Mouse (Mus musculus): ENCODE data around the gene Slc43a2. TPM values are rescaled to one million over a fixed set of nuclear protein-coding genes. Genes with fewer than 3 reads are reported as not detected.
"Not testable (repeated sequence)": the region's sequence is repeated elsewhere in the genome, so short reads cannot be mapped to it uniquely, and the experiment has no call there.

Gene Slc43a2
- polyA plus RNA-seq, 1 experiment: 15.9 TPM

GRCm38 (mm10) chr11:75595404-75595803, 63.9 kb downstream of the Slc43a2 start:
- Histone ChIP-seq H3K79me2 (ENCODE audit: control insufficient read depth, insufficient read depth) (peaks cover 12% of the 10 kb centered on the region), H3K27me3 (ENCODE audit: control insufficient read depth, insufficient read depth, insufficient read length) (no peaks in the 10 kb centered on the region), H3K4me3 (no peak overlapping the region), H3K36me3 (ENCODE audit: control insufficient read depth, insufficient read depth) (peaks cover 32% of the 10 kb centered on the region), H3ac (ENCODE audit: control insufficient read depth, insufficient read length) (no peak overlapping the region), H3K4me2 (ENCODE audit: low read depth) (no peak overlapping the region)
- TF ChIP-seq CEBPB (IDR thresholded peaks at IDR 0.05; ENCODE audit: insufficient read depth, poor library complexity, severe bottlenecking) (no peak), E2F4 (IDR thresholded peaks at IDR 0.05; ENCODE audit: insufficient read depth) (no peak), REST (IDR thresholded peaks at IDR 0.05; ENCODE audit: insufficient read depth, insufficient read length) (no peak), POLR2A (IDR thresholded peaks at IDR 0.05; ENCODE audit: insufficient read length, low read depth) (no peak), POLR2AphosphoS2 (IDR thresholded peaks at IDR 0.05; ENCODE audit: insufficient read length, low read depth) (no peak)

- Histone ChIP-seq H3K27me3 (ENCODE audit: control insufficient read depth, insufficient read depth, insufficient read length) (no peaks in the 10 kb centered on the region), H3K36me3 (ENCODE audit: control insufficient read depth, insufficient read depth) (peaks cover 29% of the 10 kb centered on the region), H3K4me2 (ENCODE audit: low read depth) (no peak overlapping the region), H3ac (ENCODE audit: control insufficient read depth, insufficient read length) (no peak overlapping the region), H3K4me3 (no peak overlapping the region), H3K79me2 (ENCODE audit: control insufficient read depth, insufficient read depth) (peaks cover 9% of the 10 kb centered on the region)
- TF ChIP-seq POLR2A (IDR thresholded peaks at IDR 0.05; ENCODE audit: insufficient read length, low read depth): no peak
- TF ChIP-seq POLR2AphosphoS2 (IDR thresholded peaks at IDR 0.05; ENCODE audit: insufficient read length, low read depth): no peak
- TF ChIP-seq REST (IDR thresholded peaks at IDR 0.05; ENCODE audit: insufficient read depth, insufficient read length): no peak
- TF ChIP-seq USF1 (IDR thresholded peaks at IDR 0.05; ENCODE audit: low read depth): no peak
- no peak for TF ChIP-seq TCF12 (IDR thresholded peaks at IDR 0.05; ENCODE audit: insufficient read depth, poor library complexity, severe bottlenecking)
- no peak for TF ChIP-seq CEBPB (IDR thresholded peaks at IDR 0.05; ENCODE audit: insufficient read depth, poor library complexity, severe bottlenecking)
- no peak for TF ChIP-seq MYOG (IDR thresholded peaks at IDR 0.05; ENCODE audit: control insufficient read depth in 1 of 3, insufficient read depth in 1 of 3, insufficient read length in 2 of 3, low read depth in 2 of 3)
- no peak for TF ChIP-seq TCF3 (IDR thresholded peaks at IDR 0.05; ENCODE audit: insufficient read length, low read depth)
- TF ChIP-seq SRF (IDR thresholded peaks at IDR 0.05; ENCODE audit: control insufficient read depth, insufficient read length, low read depth): no peak
- no peak for TF ChIP-seq MYOD1 (IDR thresholded peaks at IDR 0.05; ENCODE audit: control insufficient read depth in 1 of 3, insufficient read length in 2 of 3, low read depth in 2 of 3)
Measured at GRCm38 (mm10) chr11:75595816-75596215, 64.3 kb downstream of the Slc43a2 start.

GRCm38 (mm10) chr11:75596726-75597255, 65.3 kb downstream of the Slc43a2 start:
- peaks cover 36% of the 10 kb centered on the region for H3K36me3 ChIP-seq (ENCODE audit: control insufficient read depth, insufficient read depth)
- no peaks in the 10 kb centered on the region for H3K27me3 ChIP-seq (ENCODE audit: control insufficient read depth, insufficient read depth, insufficient read length)

GRCm38 (mm10) chr11:75598004-75598403, 66.5 kb downstream of the Slc43a2 start:
- no peak overlapping the region for H3K4me3 ChIP-seq
- no peaks in the 10 kb centered on the region for H3K79me2 ChIP-seq (ENCODE audit: control insufficient read depth, insufficient read depth)
- H3K4me2 ChIP-seq (ENCODE audit: low read depth): no peak overlapping the region
- peaks cover 38% of the 10 kb centered on the region for H3K36me3 ChIP-seq (ENCODE audit: control insufficient read depth, insufficient read depth)
- TF ChIP-seq USF1 (IDR thresholded peaks at IDR 0.05; ENCODE audit: low read depth) (no peak), MAX (IDR thresholded peaks at IDR 0.05; ENCODE audit: low read depth) (no peak), POLR2AphosphoS2 (IDR thresholded peaks at IDR 0.05; ENCODE audit: insufficient read length, low read depth) (no peak), TCF3 (IDR thresholded peaks at IDR 0.05; ENCODE audit: insufficient read length, low read depth) (no peak), CEBPB (IDR thresholded peaks at IDR 0.05; ENCODE audit: insufficient read depth, poor library complexity, severe bottlenecking) (no peak), E2F4 (IDR thresholded peaks at IDR 0.05; ENCODE audit: insufficient read depth) (no peak), REST (IDR thresholded peaks at IDR 0.05; ENCODE audit: insufficient read depth, insufficient read length) (no peak), MYOD1 (IDR thresholded peaks at IDR 0.05; ENCODE audit: control insufficient read depth in 1 of 3, insufficient read length in 2 of 3, low read depth in 2 of 3) (no peak), MYOG (IDR thresholded peaks at IDR 0.05; ENCODE audit: control insufficient read depth in 1 of 3, insufficient read depth in 1 of 3, insufficient read length in 2 of 3, low read depth in 2 of 3) (no peak), TCF12 (IDR thresholded peaks at IDR 0.05; ENCODE audit: insufficient read depth, poor library complexity, severe bottlenecking) (no peak), SRF (IDR thresholded peaks at IDR 0.05; ENCODE audit: control insufficient read depth, insufficient read length, low read depth) (no peak), POLR2A (IDR thresholded peaks at IDR 0.05; ENCODE audit: insufficient read length, low read depth) (no peak)
- H3ac ChIP-seq (ENCODE audit: control insufficient read depth, insufficient read length): no peak overlapping the region
- H3K27me3 ChIP-seq (ENCODE audit: control insufficient read depth, insufficient read depth, insufficient read length): no peaks in the 10 kb centered on the region

More at GRCm38 (mm10) chr11:75596726-75597255, 65.3 kb downstream of the Slc43a2 start:
- Histone ChIP-seq H3K4me2 (ENCODE audit: low read depth) (no peak overlapping the region), H3K4me3 (no peak overlapping the region), H3ac (ENCODE audit: control insufficient read depth, insufficient read length) (no peak overlapping the region), H3K79me2 (ENCODE audit: control insufficient read depth, insufficient read depth) (no peaks in the 10 kb centered on the region)
- TF ChIP-seq E2F4 (IDR thresholded peaks at IDR 0.05; ENCODE audit: insufficient read depth) (no peak), POLR2A (IDR thresholded peaks at IDR 0.05; ENCODE audit: insufficient read length, low read depth) (no peak), CEBPB (IDR thresholded peaks at IDR 0.05; ENCODE audit: insufficient read depth, poor library complexity, severe bottlenecking) (no peak), MAX (IDR thresholded peaks at IDR 0.05; ENCODE audit: low read depth) (no peak), USF1 (IDR thresholded peaks at IDR 0.05; ENCODE audit: low read depth) (no peak), REST (IDR thresholded peaks at IDR 0.05; ENCODE audit: insufficient read depth, insufficient read length) (no peak), SRF (IDR thresholded peaks at IDR 0.05; ENCODE audit: control insufficient read depth, insufficient read length, low read depth) (no peak), POLR2AphosphoS2 (IDR thresholded peaks at IDR 0.05; ENCODE audit: insufficient read length, low read depth) (no peak), TCF3 (IDR thresholded peaks at IDR 0.05; ENCODE audit: insufficient read length, low read depth) (no peak), MYOG (IDR thresholded peaks at IDR 0.05; ENCODE audit: control insufficient read depth in 1 of 3, insufficient read depth in 1 of 3, insufficient read length in 2 of 3, low read depth in 2 of 3) (no peak), MYOD1 (IDR thresholded peaks at IDR 0.05; ENCODE audit: control insufficient read depth in 1 of 3, insufficient read length in 2 of 3, low read depth in 2 of 3) (no peak)

GRCm38 (mm10) chr11:75599802-75600201, 68.3 kb downstream of the Slc43a2 start:
- H3K4me2 ChIP-seq (ENCODE audit: low read depth); H3K27me3 ChIP-seq (ENCODE audit: control insufficient read depth, insufficient read depth, insufficient read length); H3K79me2 ChIP-seq (ENCODE audit: control insufficient read depth, insufficient read depth); H3K4me3 ChIP-seq; H3ac ChIP-seq (ENCODE audit: control insufficient read depth, insufficient read length): not testable (repeated sequence)
- peaks cover 33% of the 10 kb centered on the region for H3K36me3 ChIP-seq (ENCODE audit: control insufficient read depth, insufficient read depth)
